Mouse (Mus musculus): ENCODE measurements around the gene Ung. TPM values are rescaled to one million over a fixed set of nuclear protein-coding genes. Genes with fewer than 3 reads are reported as not detected.

The Ung gene
- polyA plus RNA-seq, 1 experiment from 2014 or later = 35.1 TPM

- H3K9me3 ChIP-seq (ENCODE audit: control insufficient read depth, low read length) = no peaks in the 10 kb centered on the region
- 92% methylated on average over 1 of the region's 1 CpGs for WGBS
- no peak overlapping the region for H3K4me2 ChIP-seq
- H3K4me3 ChIP-seq (ENCODE audit: low read depth, low read length) = no peak overlapping the region
- H3K27ac ChIP-seq (ENCODE audit: low read depth, low read length) = no peak overlapping the region
- ATAC-seq (ENCODE audit: low FRiP score) (no peak), DNase-seq (ENCODE audit: low spot score, missing footprints) (no peak)
- peaks cover 3% of the 10 kb centered on the region for H3K36me3 ChIP-seq (ENCODE audit: control insufficient read depth, insufficient read depth, low read length)
- H3K27me3 ChIP-seq (ENCODE audit: control insufficient read depth, insufficient read depth, low read length) = no peaks in the 10 kb centered on the region
- H3K4me1 ChIP-seq (ENCODE audit: control insufficient read depth, insufficient read depth, low read length) = peaks cover 11% of the 10 kb centered on the region
- H3K9ac ChIP-seq (ENCODE audit: low read length) = no peak overlapping the region
Measured at GRCm38 (mm10) chr5:114102807-114103206, 27.4 kb upstream of the Ung start.

- Histone ChIP-seq H3K9me3 (ENCODE audit: control insufficient read depth, low read length) (no peaks in the 10 kb centered on the region), H3K9ac (ENCODE audit: low read length) (no peak overlapping the region), H3K4me2 (no peak overlapping the region), H3K27me3 (ENCODE audit: control insufficient read depth, insufficient read depth, low read length) (no peaks in the 10 kb centered on the region), H3K27ac (ENCODE audit: low read depth, low read length) (no peak overlapping the region), H3K4me1 (ENCODE audit: control insufficient read depth, insufficient read depth, low read length) (no peaks in the 10 kb centered on the region; the same call in 1 of the 2 replicates), H3K4me3 (ENCODE audit: low read depth, low read length) (no peak overlapping the region), H3K36me3 (ENCODE audit: control insufficient read depth, insufficient read depth, low read length) (peaks cover 22% of the 10 kb centered on the region)
- ATAC-seq (ENCODE audit: low FRiP score) (no peak), DNase-seq (ENCODE audit: low spot score, missing footprints) (no peak)
- 91% methylated on average over 16 of the region's 16 CpGs for WGBS
Measured at GRCm38 (mm10) chr5:114106391-114106935, 23.7 kb upstream of the Ung start.

- Histone ChIP-seq H3K9ac (ENCODE audit: low read length) (no peak overlapping the region), H3K4me3 (ENCODE audit: low read depth, low read length) (no peak overlapping the region), H3K27me3 (ENCODE audit: control insufficient read depth, insufficient read depth, low read length) (no peaks in the 10 kb centered on the region), H3K4me2 (no peak overlapping the region), H3K4me1 (ENCODE audit: control insufficient read depth, insufficient read depth, low read length) (no peaks in the 10 kb centered on the region), H3K27ac (ENCODE audit: low read depth, low read length) (no peak overlapping the region), H3K36me3 (ENCODE audit: control insufficient read depth, insufficient read depth, low read length) (peaks cover 25% of the 10 kb centered on the region), H3K9me3 (ENCODE audit: control insufficient read depth, low read length) (no peaks in the 10 kb centered on the region)
- ATAC-seq (ENCODE audit: low FRiP score) (no peak), DNase-seq (ENCODE audit: low spot score, missing footprints) (no peak)
- 87% methylated on average over 6 of the region's 6 CpGs for whole genome bisulfite sequencing
Measured at GRCm38 (mm10) chr5:114113334-114113733, 16.9 kb upstream of the Ung start.

GRCm38 (mm10) chr5:114115030-114115429 lies 15.2 kb upstream of the Ung start:
- H3K27me3 ChIP-seq (ENCODE audit: control insufficient read depth, insufficient read depth, low read length) = no peaks in the 10 kb centered on the region
- H3K4me2 ChIP-seq = no peak overlapping the region
- 84% methylated on average over 5 of the region's 5 CpGs for WGBS
- H3K4me3 ChIP-seq (ENCODE audit: low read depth, low read length) = no peak overlapping the region
- no peak overlapping the region for H3K27ac ChIP-seq (ENCODE audit: low read depth, low read length)
- H3K9ac ChIP-seq (ENCODE audit: low read length) = no peak overlapping the region
- peaks cover 12% of the 10 kb centered on the region; the same call in 1 of the 2 replicates for H3K36me3 ChIP-seq (ENCODE audit: control insufficient read depth, insufficient read depth, low read length)
- no peaks in the 10 kb centered on the region for H3K9me3 ChIP-seq (ENCODE audit: control insufficient read depth, low read length)
- ATAC-seq (ENCODE audit: low FRiP score) (no peak), DNase-seq (ENCODE audit: low spot score, missing footprints) (no peak)
- no peaks in the 10 kb centered on the region for H3K4me1 ChIP-seq (ENCODE audit: control insufficient read depth, insufficient read depth, low read length)

GRCm38 (mm10) chr5:114116586-114116985 lies 13.6 kb upstream of the Ung start:
- no peaks in the 10 kb centered on the region for H3K27me3 ChIP-seq (ENCODE audit: control insufficient read depth, insufficient read depth, low read length)
- DNase-seq (ENCODE audit: low spot score, missing footprints) (no peak), ATAC-seq (ENCODE audit: low FRiP score) (no peak)
- H3K9ac ChIP-seq (ENCODE audit: low read length) = no peak overlapping the region
- H3K27ac ChIP-seq (ENCODE audit: low read depth, low read length) = no peak overlapping the region
- H3K4me2 ChIP-seq = no peak overlapping the region
- WGBS = 91% methylated on average over 7 of the region's 7 CpGs
- H3K36me3 ChIP-seq (ENCODE audit: control insufficient read depth, insufficient read depth, low read length) = peaks cover 19% of the 10 kb centered on the region
- H3K4me1 ChIP-seq (ENCODE audit: control insufficient read depth, insufficient read depth, low read length) = no peaks in the 10 kb centered on the region
- H3K4me3 ChIP-seq (ENCODE audit: low read depth, low read length) = no peak overlapping the region
- no peaks in the 10 kb centered on the region for H3K9me3 ChIP-seq (ENCODE audit: control insufficient read depth, low read length)

GRCm38 (mm10) chr5:114119806-114120205 lies 10.4 kb upstream of the Ung start:
- no peak overlapping the region for H3K9ac ChIP-seq (ENCODE audit: low read length)
- H3K4me1 ChIP-seq (ENCODE audit: control insufficient read depth, insufficient read depth, low read length) = no peaks in the 10 kb centered on the region
- H3K36me3 ChIP-seq (ENCODE audit: control insufficient read depth, insufficient read depth, low read length) = peaks cover 20% of the 10 kb centered on the region
- H3K4me3 ChIP-seq (ENCODE audit: low read depth, low read length) = no peak overlapping the region
- DNase-seq (ENCODE audit: low spot score, missing footprints) (no peak), ATAC-seq (ENCODE audit: low FRiP score) (no peak)
- no peaks in the 10 kb centered on the region for H3K27me3 ChIP-seq (ENCODE audit: control insufficient read depth, insufficient read depth, low read length)
- WGBS = 86% methylated on average over 4 of the region's 4 CpGs
- no peaks in the 10 kb centered on the region for H3K9me3 ChIP-seq (ENCODE audit: control insufficient read depth, low read length)
- H3K27ac ChIP-seq (ENCODE audit: low read depth, low read length) = no peak overlapping the region
- H3K4me2 ChIP-seq = no peak overlapping the region

GRCm38 (mm10) chr5:114126008-114126407 lies 4.2 kb upstream of the Ung start:
- Histone ChIP-seq H3K27me3 (ENCODE audit: control insufficient read depth, insufficient read depth, low read length) (no peaks in the 10 kb centered on the region), H3K4me3 (ENCODE audit: low read depth, low read length) (no peak overlapping the region), H3K9ac (ENCODE audit: low read length) (no peak overlapping the region), H3K4me2 (no peak overlapping the region), H3K36me3 (ENCODE audit: control insufficient read depth, insufficient read depth, low read length) (peaks cover 11% of the 10 kb centered on the region), H3K27ac (ENCODE audit: low read depth, low read length) (no peak overlapping the region), H3K4me1 (ENCODE audit: control insufficient read depth, insufficient read depth, low read length) (peaks cover 3% of the 10 kb centered on the region; the same call in 1 of the 2 replicates), H3K9me3 (ENCODE audit: control insufficient read depth, low read length) (no peaks in the 10 kb centered on the region)
- peak; percentile 66 for DNase-seq (ENCODE audit: low spot score, missing footprints)
- no peak for ATAC-seq (ENCODE audit: low FRiP score)
- WGBS = 89% methylated on average over 3 of the region's 3 CpGs

- Histone ChIP-seq H3K9ac (ENCODE audit: low read length) (no peak overlapping the region), H3K4me1 (ENCODE audit: control insufficient read depth, insufficient read depth, low read length) (peaks cover 9% of the 10 kb centered on the region), H3K36me3 (ENCODE audit: control insufficient read depth, insufficient read depth, low read length) (peaks cover 6% of the 10 kb centered on the region), H3K27ac (ENCODE audit: low read depth, low read length) (no peak overlapping the region), H3K4me3 (ENCODE audit: low read depth, low read length) (no peak overlapping the region), H3K4me2 (peak overlapping the region; percentile 99), H3K27me3 (ENCODE audit: control insufficient read depth, insufficient read depth, low read length) (no peaks in the 10 kb centered on the region), H3K9me3 (ENCODE audit: control insufficient read depth, low read length) (no peaks in the 10 kb centered on the region)
- ATAC-seq (ENCODE audit: low FRiP score) (no peak), DNase-seq (ENCODE audit: low spot score, missing footprints) (peak; percentile 69)
- 90% methylated on average over 7 of the region's 7 CpGs for WGBS
Measured at GRCm38 (mm10) chr5:114126499-114127244, 3.5 kb upstream of the Ung start.

Data from midbrain, embryonic 11.5 days (tissue).